Mouse (Mus musculus): Measurements from ENCODE around the gene Hspa2.

Hspa2 gene

DNA sequence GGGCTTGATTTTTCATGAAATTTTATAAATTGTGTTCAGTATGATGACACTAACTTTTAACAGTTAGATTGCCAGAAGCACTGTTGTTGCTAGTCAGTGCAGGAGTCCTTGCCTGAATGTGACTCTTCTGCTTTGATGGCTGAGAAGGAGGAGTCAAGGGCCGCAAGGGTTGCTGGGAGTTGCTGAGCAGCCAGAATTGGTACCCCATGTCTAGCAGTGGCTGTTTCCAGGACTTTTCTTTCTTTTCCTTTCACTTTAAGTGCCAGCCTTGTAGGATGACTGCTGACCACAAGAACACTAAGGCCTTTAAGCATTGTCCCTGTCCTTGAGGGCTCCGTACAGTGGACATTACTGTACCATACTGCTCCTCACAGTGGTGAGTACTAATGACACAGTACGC, 26.2 kb upstream of the Hspa2 start:
- no peak for DNase-seq (ENCODE audit: low spot score)

- no peak for DNase-seq (ENCODE audit: low spot score)
Measured at GRCm38 (mm10) chr12:76378556-76378955, 25.4 kb upstream of the Hspa2 start.

DNA sequence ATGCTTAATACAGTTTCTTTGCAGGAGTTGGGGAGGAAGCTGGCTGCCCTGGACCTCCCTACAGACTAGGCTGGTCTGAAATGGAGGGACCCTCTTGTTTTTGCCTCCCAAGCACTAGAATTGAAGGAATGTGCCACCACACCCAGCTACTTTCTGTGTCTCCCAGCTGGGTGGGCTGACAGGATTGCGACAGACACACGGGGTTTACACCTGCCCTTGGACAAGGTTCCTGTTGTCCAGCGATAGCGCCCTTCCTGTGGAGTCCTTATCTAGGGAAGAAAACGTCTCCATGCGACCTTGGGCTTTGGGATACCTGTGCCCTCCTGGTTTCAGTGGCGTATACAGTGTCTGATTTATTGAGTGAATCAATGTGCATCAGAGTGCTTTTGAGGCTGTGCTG, 23.8 kb upstream of the Hspa2 start:
- no peak for DNase-seq (ENCODE audit: low spot score)

DNA sequence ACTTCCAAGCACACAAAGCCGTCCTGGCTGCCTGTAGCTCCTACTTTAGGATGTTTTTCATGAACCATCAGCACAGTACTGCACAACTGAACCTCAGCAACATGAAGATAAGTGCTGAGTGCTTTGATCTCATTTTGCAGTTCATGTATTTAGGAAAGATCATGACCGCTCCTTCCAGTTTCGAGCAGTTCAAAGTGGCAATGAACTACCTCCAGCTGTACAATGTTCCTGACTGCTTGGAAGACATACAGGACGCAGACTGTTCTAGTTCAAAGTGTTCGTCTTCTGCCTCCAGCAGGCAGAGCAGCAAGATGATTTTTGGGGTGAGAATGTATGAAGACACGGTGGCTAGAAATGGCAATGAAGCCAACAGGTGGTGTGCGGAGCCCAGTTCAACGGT, 18.6 kb upstream of the Hspa2 start:
- DNase-seq (ENCODE audit: low spot score): no peak

DNA sequence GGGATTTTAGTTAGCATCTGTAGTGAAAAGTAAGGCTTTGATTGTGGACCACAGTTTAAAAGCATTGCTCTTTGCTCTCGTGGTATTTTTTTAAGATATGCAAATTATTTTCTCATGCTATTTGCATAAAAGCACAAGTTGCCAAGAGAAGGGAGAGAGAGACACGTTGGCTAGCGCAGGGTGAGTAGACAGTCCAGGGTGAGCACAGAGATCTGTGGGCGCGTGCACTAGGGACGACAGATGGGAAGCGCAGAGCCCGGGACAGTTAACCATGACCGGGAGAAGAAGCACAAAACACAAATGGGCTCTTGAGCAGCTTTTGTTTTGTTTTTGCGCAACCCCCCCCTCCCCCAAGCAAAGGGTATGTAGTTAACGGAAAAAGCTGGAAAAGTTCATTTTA, 15.2 kb upstream of the Hspa2 start:
- no peak for DNase-seq (ENCODE audit: low spot score)

GRCm38 (mm10) chr12:76391595-76392271, 12.2 kb upstream of the Hspa2 start:
- no peak for DNase-seq (ENCODE audit: low spot score)

DNA sequence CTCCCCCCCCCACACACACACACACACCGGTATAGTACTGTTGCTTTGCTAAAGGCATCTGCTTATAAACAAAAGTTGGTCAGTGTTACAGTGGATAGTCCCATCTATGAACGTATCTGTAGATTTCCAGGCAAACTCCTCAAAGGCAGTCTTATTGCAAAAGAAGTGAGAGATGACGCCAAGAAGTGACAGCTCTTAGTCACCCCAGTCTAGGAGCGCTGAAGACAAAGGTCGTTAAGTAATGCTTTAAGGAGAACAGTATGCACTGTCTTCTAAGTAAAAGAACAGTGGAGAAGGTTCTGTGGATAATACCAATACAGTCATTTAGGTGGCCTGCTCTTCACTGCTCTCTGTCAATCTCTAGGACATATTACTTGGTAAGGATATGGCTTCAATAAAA, 11.0 kb upstream of the Hspa2 start:
- no peak for DNase-seq (ENCODE audit: low spot score)

DNA sequence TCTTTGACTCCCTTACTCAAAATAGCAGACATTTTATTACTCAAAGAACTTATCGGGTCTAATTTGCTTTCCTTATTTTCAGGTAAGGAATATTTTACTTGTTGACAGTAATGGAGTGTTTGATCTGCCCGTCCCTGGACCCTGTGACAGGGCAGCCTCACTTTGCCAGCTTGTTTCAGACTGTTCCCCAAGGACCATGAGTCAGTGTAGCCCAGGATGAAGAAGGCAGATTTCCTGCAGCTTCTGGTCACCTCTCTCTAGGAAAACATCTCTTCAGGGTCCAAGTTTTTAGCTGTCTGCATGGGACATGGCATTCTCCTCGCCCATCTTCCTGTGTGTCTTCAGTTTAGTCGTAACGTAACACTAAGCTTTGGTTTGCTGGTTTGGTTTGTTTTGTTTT, 6.7 kb upstream of the Hspa2 start:
- DNase-seq (ENCODE audit: low spot score): no peak

GRCm38 (mm10) chr12:76401674-76402073, 2.3 kb upstream of the Hspa2 start:
- DNase-seq (ENCODE audit: low spot score): no peak

- DNase-seq (ENCODE audit: low spot score): no peak
Measured at GRCm38 (mm10) chr12:76402991-76403885, 738 bp upstream of the Hspa2 start.

DNA sequence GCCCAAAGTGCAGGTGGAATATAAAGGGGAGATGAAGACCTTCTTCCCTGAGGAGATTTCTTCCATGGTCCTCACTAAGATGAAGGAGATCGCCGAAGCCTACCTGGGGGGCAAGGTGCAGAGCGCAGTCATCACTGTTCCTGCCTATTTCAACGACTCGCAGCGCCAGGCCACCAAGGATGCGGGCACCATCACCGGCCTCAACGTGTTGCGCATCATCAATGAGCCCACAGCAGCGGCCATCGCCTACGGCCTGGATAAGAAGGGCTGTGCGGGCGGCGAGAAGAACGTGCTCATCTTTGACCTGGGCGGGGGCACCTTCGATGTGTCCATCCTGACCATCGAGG, 833 bp downstream of the Hspa2 start:
- DNase-seq (ENCODE audit: low spot score): no peak

- DNase-seq (ENCODE audit: low spot score): peak; percentile 62
Measured at GRCm38 (mm10) chr12:76405183-76405970, 1.4 kb downstream of the Hspa2 start.

DNA sequence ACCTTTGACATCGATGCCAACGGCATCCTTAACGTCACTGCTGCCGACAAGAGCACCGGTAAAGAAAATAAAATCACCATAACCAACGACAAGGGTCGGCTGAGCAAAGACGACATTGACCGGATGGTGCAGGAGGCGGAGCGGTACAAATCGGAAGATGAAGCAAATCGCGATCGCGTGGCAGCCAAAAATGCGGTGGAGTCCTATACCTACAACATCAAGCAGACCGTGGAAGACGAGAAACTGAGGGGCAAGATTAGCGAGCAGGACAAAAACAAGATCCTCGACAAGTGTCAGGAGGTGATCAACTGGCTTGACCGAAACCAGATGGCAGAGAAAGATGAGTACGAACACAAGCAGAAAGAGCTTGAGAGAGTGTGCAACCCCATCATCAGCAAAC, 2.0 kb downstream of the Hspa2 start:
- peak; percentile 41 for DNase-seq (ENCODE audit: low spot score)

DNA sequence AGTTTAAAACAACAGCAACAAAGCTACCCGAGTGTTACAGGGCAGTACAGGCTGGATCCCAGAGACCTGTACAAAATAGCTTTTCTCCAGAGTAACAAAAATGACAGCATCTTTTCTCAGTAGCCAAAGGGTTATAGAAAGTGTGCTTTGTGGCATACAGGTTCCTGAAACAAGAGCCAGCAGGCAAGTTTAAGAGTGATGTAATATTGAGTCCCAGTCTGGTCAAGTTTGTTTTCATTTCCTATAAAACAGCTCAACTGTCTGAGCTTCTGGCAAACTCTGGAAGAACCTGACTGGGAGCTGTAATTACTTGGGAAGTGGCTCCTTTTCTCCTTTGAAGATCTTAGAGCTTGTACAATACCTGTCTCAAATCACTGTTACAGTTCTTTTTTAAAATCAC, 3.2 kb downstream of the Hspa2 start:
- DNase-seq (ENCODE audit: low spot score): no peak

DNA sequence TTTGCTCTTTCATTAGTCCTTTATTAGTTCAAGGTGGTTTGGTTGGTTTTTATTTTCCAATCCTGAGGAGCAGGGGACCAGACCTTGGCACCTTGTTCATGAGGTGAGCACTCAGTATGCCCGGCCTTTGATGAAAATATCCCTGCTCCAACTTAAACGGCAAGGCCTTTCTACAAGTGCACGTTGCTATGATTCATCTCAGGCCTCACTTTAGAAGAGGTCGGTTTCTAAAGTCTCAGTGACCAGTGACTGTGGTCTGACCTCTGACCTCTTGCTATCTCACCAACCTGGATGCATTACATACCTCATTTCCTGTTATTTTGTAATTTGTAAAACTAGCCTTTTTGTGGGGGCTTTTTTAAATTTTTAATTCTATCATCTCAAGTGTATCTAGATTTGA, 5.2 kb downstream of the Hspa2 start:
- DNase-seq (ENCODE audit: low spot score): no peak

- no peak for DNase-seq (ENCODE audit: low spot score)
Measured at GRCm38 (mm10) chr12:76415383-76416010, 11.5 kb downstream of the Hspa2 start.

DNA sequence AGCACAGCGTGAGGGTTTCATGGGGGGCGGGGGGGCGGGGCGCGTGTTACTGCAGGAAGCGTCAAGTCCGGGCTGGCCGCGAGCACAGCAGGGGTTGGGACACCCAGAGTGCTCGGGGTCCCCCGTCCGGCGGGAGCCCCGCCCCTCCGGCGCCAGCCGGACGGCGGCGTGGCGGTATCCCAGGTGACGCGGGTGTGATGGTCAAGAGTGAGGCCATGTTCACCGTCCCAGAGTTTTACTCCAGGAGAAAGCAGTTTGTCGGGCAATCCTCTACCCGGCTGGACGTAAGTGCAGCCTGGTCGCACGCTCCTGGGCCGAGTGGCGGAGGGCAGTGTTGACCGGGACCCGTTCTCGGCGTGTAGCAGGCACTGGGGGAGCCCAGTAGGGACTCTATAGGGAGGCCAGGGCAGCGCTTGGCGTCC, 13.5 kb downstream of the Hspa2 start, which contains the start of gene Ppp1r36:
TSS of gene Ppp1r36 (plus strand) at position 106 of the 422 bp plus-strand sequence.
- DNase-seq (ENCODE audit: low spot score): peak; percentile 55

- no peak for DNase-seq (ENCODE audit: low spot score)
Measured at GRCm38 (mm10) chr12:76418346-76418745, 14.4 kb downstream of the Hspa2 start.

DNA sequence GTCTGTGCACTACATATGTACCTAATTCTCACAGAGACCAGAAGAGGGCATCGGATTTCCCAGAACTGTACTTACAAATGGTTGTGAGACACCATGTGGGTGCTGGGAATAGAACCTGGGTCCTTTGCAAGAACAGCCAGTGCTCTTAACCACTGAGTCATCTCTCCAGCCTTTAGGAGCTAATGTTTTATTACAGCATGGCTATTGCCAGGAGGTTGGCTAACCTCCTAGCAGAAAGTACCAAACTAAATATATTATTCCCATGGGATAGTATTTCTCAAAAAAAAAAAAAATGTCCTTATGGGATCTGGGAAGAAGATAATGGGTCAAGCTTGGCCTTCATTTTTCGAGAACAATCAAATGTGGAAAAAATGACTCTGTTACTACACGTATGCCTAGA, 21.3 kb downstream of the Hspa2 start:
- no peak for DNase-seq (ENCODE audit: low spot score)

DNA sequence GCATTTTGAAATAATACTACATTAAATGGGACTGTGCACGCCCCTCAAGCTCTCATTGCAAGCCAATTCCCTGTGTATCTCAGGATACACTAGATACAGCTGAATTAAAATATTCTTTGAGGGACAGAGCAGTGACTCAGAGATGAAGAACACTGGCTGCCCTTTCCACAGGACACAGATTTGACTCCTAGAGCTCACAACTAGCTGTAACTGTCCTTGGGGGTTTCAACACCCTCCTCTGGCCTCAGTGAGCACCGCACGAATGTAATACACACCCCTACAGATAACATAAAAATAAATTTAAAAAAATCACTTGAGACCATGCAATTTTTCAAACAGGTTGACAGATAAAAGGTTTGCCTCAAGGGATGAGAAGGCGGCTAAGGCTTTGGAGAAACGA, 23.6 kb downstream of the Hspa2 start:
- no peak for DNase-seq (ENCODE audit: low spot score)

DNA sequence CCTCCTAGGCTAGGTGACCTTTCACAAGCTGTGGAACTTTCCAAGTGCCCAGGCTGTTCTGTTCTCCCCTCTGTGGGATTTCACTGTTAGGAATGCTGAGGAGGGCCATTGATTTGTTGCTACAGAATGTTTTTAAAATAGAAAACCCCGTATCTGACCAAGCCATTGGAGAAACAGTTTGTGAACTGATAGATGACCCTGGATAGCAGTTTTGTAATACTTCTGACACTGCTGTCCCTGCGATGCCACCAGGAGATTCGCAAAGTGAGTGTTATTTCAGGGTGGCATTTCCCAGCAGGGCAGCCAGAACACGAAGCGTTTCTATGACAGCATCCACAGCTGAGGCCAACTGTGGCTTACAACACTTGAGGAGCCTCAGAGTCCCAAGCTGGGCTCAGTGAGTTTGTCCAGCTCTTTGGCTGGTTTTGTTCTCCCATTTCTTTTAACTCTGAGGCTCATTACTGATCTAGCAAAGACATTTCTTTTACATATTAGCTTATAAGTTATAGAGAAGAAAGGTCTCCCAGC, 27.0 kb downstream of the Hspa2 start:
- no peak for DNase-seq (ENCODE audit: low spot score)

GRCm38 (mm10) chr12:76431431-76431830, 27.5 kb downstream of the Hspa2 start:
- DNase-seq (ENCODE audit: low spot score): no peak
